Mouse (Mus musculus): ENCODE data around the gene DXBay18.
"Not testable (repeated sequence)": the region's sequence is repeated elsewhere in the genome, so short reads cannot be mapped to it uniquely, and the experiment has no call there.

The DXBay18 gene

DNA sequence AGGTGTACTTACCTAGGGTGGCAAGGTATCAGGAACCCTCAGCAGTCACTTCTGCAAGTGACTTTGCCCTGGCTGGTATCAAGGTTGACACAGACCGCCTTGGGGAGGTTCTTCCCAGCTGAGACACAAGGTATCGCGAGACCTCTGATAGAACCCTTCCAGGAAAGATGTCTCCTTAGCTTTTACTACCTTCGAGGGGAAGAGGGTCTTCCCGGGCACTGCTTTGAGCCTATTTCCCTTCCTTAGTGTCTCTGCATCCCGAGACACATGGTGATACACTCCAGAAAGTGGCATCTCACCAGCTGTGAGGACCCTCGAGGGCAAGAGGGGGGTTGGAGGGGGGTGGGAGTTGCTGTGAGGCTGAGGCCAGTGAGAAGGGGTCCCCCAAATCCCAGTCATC lies at the start of gene DXBay18:
Gene DXBay18, minus strand, starts transcription at position 101 of the 400 bp plus-strand sequence.
- not testable (repeated sequence) for DNase-seq (ENCODE audit: low spot score in 2 of 2)

DNA sequence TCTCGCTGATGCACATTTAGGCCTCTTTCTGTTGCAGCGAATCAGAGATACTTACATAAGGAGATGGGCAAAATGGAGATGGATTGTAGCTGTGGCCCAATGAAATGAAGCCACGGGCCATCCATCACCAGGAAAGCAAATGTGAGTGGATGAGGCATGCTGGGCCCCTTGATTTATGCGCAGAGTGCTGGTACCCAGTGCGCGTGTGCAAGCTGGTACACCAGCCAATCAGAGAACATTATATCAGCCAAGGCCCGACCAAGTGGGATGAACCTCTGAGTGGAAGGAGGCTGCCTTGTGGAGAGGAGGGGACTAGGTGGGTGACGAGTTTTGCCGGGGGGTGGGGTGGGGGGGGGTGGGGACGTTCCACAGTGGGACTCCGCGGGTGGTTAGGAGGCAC lies 42.7 kb upstream of the DXBay18 start, which contains the start of gene Xlr3b:
Gene Xlr3b, plus strand, starts transcription at position 274 of the 400 bp plus-strand sequence.
- not testable (repeated sequence) for DNase-seq (ENCODE audit: low spot score in 2 of 2)

DNA sequence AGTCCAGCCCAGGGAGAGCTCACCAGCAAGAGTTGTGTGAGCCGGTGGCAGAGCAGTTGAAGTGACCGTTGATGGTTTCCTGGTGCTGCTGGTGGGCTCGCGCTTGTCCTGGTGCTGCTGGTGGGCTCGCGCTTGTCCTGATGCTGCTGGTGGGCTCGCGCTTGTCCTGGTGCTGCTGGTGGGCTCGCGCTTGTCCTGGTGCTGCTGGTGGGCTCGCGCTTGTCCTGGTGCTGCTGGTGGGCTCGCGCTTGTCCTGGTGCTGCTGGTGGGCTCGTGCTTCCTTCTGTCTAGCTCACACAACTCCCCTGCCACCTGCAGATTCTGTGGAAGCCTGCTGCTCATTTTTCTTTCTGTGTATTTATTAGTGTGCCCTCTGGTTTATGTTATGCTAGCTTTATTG lies 27.6 kb upstream of the DXBay18 start, which contains the start of gene Spin2d:
Gene Spin2d, minus strand, starts transcription at position 101 of the 400 bp plus-strand sequence.
- not testable (repeated sequence) for DNase-seq (ENCODE audit: low spot score in 2 of 2)

DNA sequence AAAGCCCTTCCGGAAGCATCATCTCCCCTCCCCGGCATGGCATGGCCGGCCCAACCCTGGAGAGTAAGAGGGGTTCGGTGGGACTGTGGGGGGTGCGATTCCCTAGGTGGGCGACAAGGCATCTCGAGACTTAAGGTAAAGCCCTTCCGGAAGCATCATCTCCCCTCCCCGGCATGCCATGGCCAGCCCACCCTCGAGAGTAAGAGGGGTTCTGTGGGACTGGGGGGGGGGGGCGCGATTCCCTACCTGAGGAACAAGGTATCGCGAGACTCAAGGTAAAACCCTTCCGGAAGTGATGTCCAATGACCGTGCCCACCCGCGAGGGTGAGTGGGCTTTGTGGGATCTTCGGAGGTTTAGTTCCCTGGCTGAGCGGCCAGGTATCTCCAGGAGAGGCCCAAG lies 754 bp downstream of the DXBay18 start, which contains the start of gene Xlr5b:
Gene Xlr5b, plus strand, starts transcription at position 301 of the 400 bp plus-strand sequence.
- DNase-seq (ENCODE audit: low spot score in 2 of 2): not testable (repeated sequence)

DNA sequence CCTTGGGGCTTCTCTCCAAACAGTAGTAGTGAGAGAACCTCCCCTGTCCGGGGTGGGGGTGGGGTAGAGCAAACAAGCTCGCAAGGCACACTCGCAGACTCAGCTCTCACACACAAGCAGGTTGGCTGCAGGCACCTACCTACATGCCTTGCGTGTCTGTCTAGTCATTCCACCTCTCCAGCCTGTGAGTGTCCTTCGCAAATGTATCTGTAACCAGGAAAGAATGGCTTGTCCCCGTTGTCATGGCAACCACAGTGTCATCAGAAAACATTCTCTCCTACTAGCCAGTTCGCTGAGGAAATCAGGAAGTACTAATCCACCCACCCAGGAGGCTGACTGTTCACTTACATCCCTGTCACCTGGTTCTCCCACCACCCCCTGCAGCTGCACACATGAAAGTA lies 6.0 kb downstream of the DXBay18 start:
- DNase-seq (ENCODE audit: low spot score in 2 of 2): not testable (repeated sequence)

DNA sequence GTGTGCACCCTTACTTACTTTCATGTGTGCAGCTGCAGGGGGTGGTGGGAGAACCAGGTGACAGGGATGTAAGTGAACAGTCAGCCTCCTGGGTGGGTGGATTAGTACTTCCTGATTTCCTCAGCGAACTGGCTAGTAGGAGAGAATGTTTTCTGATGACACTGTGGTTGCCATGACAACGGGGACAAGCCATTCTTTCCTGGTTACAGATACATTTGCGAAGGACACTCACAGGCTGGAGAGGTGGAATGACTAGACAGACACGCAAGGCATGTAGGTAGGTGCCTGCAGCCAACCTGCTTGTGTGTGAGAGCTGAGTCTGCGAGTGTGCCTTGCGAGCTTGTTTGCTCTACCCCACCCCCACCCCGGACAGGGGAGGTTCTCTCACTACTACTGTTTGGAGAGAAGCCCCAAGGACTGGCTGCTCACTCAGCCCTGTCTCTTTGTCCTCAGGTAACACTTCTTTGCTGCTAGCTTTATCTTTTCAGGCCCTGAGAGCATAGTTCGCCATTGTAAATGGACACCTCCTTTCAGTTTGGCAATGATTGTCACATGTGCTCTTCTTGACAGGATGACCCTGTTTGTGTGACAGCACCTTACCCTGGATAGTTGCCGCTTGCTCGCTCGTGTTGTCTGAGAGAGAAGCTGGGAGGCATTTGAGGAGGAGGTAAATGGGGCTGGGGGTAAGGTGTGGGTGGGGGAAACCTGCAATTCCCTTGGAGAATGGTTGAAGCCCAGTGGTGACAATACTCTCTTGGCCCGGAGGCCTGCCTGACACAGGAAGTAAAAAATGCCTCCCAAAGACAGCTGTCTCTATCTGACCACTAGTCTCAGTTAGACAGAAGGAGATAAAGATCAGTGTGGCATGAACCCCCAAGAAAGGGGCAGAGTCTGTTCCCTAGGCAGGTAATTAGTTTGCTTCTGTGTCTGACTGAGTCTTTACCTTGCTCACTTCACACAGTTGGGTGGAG lies 26.1 kb downstream of the DXBay18 start:
- DNase-seq (ENCODE audit: low spot score in 2 of 2): not testable (repeated sequence)

DNA sequence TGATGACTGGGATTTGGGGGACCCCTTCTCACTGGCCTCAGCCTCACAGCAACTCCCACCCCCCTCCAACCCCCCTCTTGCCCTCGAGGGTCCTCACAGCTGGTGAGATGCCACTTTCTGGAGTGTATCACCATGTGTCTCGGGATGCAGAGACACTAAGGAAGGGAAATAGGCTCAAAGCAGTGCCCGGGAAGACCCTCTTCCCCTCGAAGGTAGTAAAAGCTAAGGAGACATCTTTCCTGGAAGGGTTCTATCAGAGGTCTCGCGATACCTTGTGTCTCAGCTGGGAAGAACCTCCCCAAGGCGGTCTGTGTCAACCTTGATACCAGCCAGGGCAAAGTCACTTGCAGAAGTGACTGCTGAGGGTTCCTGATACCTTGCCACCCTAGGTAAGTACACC lies 32.5 kb downstream of the DXBay18 start, which contains the start of gene Gm14685:
Gene Gm14685, plus strand, starts transcription at position 301 of the 400 bp plus-strand sequence.
- DNase-seq (ENCODE audit: low spot score in 2 of 2): not testable (repeated sequence)

DNA sequence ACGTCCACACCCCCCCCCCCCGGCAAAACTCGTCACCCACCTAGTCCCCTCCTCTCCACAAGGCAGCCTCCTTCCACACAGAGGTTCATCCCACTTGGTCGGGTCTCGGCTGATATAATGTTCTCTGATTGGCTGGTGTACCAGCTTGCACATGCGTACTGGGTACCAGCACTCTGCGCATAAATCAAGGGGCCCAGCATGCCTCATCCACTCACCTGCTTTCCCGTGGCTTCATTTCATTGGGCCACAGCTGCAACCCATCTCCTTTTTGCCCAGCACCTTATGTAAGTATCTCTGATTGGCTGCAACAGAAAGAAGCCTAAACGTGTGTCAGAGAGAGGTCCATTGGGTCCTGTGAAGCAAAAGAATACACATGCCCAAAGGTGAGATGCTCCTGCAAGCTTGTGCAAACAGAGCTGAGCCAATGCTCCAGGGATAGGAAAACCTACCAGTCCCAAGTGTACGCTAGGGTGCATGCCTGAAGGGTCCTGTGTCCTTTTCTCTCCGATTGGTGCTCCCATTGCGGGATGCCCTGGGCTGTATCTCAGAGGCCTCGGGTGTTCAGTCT lies 52.2 kb downstream of the DXBay18 start, which contains the start of gene Xlr3a:
Gene Xlr3a, minus strand, starts transcription at position 155 of the 568 bp plus-strand sequence.
- DNase-seq (ENCODE audit: low spot score in 2 of 2): not testable (repeated sequence)

All from urinary bladder, postnatal 36 days (tissue).